Mouse (Mus musculus) heart, embryonic 11.5 days (tissue): Measurements from ENCODE around the gene Dll3. TPM values are rescaled to one million over a fixed set of nuclear protein-coding genes. Genes with fewer than 3 reads are reported as not detected.

Source experiments
- ATAC-seq: fragments of 200-750 bp; cut with Nextera tagmentation; replicated peaks from 2 replicates; pipeline ENCODE4 v1.8.0; 2017; ENCODE audit warnings: moderate library complexity; ENCODE audit not compliant: insufficient number of reproducible peaks, low FRiP score, low TSS enrichment
- H3K27ac ChIP-seq: fragments of 300-500 bp; sonication (generic); 2 replicates; pipeline ENCODE4 v1.5.1; 2014; ENCODE audit warnings: mild to moderate bottlenecking, low read depth, low read length
- H3K27me3 ChIP-seq: fragments of 300-500 bp; sonication (generic); 2 replicates; pipeline ENCODE4 v1.6.1; 2014; ENCODE audit warnings: mild to moderate bottlenecking, low read length, mixed read lengths; ENCODE audit not compliant: control insufficient read depth, insufficient read depth
- H3K36me3 ChIP-seq: fragments of 300-500 bp; sonication (generic); 2 replicates; pipeline ENCODE4 v1.6.1; 2014; ENCODE audit warnings: mild to moderate bottlenecking, low read length, moderate library complexity, mixed read lengths; ENCODE audit not compliant: control insufficient read depth, insufficient read depth
- H3K4me1 ChIP-seq: fragments of 300-500 bp; sonication (generic); 2 replicates; pipeline ENCODE4 v1.6.1; 2014; ENCODE audit warnings: low read length; ENCODE audit not compliant: control insufficient read depth, insufficient read depth
- H3K4me2 ChIP-seq: fragments of 300-500 bp; sonication (generic); 2 replicates; pipeline ENCODE4 v1.6.1; 2014; ENCODE audit warnings: mild to moderate bottlenecking, moderate library complexity
- H3K4me3 ChIP-seq: fragments of 300-500 bp; sonication (generic); 2 replicates; pipeline ENCODE4 v1.5.1; 2014; ENCODE audit warnings: low read depth, low read length
- H3K9ac ChIP-seq: fragments of 300-500 bp; sonication (generic); 2 replicates; pipeline ENCODE4 v1.6.1; 2014; ENCODE audit warnings: mild to moderate bottlenecking, low read depth, low read length, moderate library complexity
- H3K9me3 ChIP-seq: fragments of 300-500 bp; sonication (generic); replicated peaks from 2 replicates; pipeline ENCODE4 v1.6.1; 2016; ENCODE audit warnings: low read length; ENCODE audit not compliant: control insufficient read depth
- whole genome bisulfite sequencing: fragments of 180-500 bp; shearing (Covaris S2); extraction: QIAGEN DNeasy Blood & Tissue Kit; methylation state at CpG from one replicate; pipeline ENCODE4 v1.1.7; 2014; ENCODE audit not compliant: insufficient replicate concordance; 5-methylcytosine and 5-hydroxymethylcytosine counted together
- polyA plus RNA-seq: library from polyadenylated mRNA; unstranded; fragments of >200 nt; fragmentation: Nextera tagmentation; extraction: Ambion mirVana; gene quantifications from 2 replicates; pipeline ENCODE4 v1.2.1, GENCODE M21; 2014

Dll3 gene
- polyA plus RNA-seq, 1 experiment from 2014 or later: 0.43 TPM

DNA sequence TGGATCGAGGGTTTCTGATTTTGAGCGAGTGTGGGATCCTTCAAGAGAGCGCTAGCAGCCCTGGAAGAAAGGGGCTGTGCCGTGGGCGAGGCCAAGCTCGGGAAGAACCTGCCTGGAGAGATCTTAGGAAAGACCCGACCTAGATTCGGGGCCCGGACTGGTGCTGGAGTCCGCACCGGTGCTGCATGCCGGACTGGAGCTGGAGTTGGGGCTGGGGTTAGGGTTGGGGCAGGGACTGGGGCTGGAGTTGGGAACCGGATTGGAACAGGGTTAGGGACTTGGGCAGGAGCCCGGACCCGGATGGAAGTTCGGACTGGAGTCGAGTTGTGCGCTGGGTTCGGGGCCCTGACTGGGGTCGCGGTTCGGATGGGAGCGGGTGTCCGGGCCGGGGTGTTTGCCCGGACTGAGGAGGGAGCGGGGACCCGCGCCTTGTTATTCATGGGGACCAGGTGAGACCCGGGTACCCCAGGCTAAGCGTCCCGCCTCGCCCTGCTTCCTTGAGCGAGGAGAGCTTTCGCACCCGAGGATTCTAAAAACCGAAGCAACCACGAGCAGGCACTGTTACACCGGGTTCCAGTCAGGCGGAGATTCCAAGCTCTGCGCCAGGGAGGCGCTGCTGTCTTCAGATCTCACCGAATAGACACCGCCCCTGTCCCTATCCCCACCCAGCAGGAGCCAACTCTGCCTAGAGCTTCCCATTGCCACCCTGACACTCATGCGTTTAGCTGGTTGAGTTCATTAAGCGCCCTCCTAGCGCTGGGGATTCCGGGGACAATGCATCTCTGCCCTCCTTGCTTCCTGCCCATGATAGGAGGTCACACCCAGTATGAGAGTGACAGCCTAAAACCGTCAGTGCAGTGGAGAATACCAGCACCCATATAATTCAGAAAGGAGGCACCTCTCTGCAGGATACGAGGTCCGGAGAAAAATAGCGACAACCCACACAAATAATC lies 11.1 kb downstream of the Dll3 start, which contains the start of gene Selenov:
TSS of gene Selenov (minus strand) at position 549 of the 953 bp plus-strand sequence.
- H3K9me3 ChIP-seq: no peaks in the 10 kb centered on the region
- H3K4me2 ChIP-seq: peak within 1 kb of the TSS; percentile 66
- H3K27ac ChIP-seq: no peak within 1 kb of the TSS
- H3K36me3 ChIP-seq: no peaks in the 10 kb centered on the region
- 0 out of 2 replicates have a peak, but pooled peaks have one; percentile 41 for ATAC-seq
- H3K27me3 ChIP-seq: peaks cover 67% of the 10 kb centered on the region
- peak within 1 kb of the TSS; percentile 39; the same call in 1 of the 2 replicates for H3K9ac ChIP-seq
- H3K4me3 ChIP-seq: peak within 1 kb of the TSS; percentile 39
- H3K4me1 ChIP-seq: peaks cover 7% of the 10 kb centered on the region
- WGBS: under 1% methylated on average over 51 of the region's 52 CpGs

DNA sequence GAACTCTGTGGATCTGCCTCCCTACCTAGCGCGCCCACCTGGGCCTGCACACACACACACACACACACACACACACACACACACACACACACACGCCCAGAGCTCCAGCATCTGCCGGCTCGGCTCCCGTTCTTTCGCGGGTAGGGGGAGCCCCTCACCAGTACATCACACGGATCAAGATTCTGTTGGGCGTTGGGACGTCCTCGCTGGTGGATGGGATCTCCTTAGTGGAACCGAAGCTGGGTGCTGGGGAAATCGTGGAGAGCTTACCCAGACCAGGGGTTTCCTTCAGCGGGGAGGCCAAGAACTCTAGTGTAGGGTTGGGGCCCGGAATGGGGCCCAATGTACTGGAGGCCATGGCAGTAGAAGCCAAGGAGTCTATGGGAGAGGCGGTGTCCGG lies 11.9 kb downstream of the Dll3 start:
- Histone ChIP-seq H3K9ac (0 out of 2 replicates have a peak overlapping the region, but pooled peaks have one; percentile 39), H3K4me2 (peak overlapping the region; percentile 66), H3K4me1 (peaks cover 7% of the 10 kb centered on the region), H3K4me3 (peak overlapping the region; percentile 39), H3K9me3 (no peaks in the 10 kb centered on the region), H3K36me3 (no peaks in the 10 kb centered on the region), H3K27me3 (peaks cover 63% of the 10 kb centered on the region), H3K27ac (no peak overlapping the region)
- WGBS: 2% methylated on average over 18 of the region's 18 CpGs
- no peak for ATAC-seq

DNA sequence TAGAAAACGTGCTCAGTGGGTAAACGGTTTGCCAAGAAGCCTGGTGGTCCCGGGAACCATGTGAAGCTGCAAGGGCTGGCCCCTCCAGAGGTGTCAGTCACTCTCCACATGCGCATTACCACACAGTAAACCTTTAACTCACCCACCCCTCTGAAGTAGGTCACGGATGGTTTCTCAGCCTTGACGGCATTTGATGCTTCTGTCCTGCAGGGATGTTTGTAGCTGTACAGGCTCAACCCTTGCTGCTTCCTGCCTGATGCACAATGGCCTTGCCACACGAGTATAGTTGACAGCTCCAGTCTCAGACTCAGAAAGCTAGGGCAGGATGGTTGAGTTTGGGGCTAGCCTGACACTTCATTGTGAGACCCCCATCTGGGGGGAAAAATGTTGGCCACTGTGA lies 21.4 kb downstream of the Dll3 start:
- H3K36me3 ChIP-seq: no peaks in the 10 kb centered on the region
- H3K9me3 ChIP-seq: no peaks in the 10 kb centered on the region
- no peak overlapping the region for H3K27ac ChIP-seq
- WGBS: 71% methylated on average over 7 of the region's 7 CpGs
- H3K4me3 ChIP-seq: no peak overlapping the region
- no peak overlapping the region for H3K9ac ChIP-seq
- no peaks in the 10 kb centered on the region for H3K27me3 ChIP-seq
- H3K4me1 ChIP-seq: no peaks in the 10 kb centered on the region
- no peak for ATAC-seq
- no peak overlapping the region for H3K4me2 ChIP-seq

DNA sequence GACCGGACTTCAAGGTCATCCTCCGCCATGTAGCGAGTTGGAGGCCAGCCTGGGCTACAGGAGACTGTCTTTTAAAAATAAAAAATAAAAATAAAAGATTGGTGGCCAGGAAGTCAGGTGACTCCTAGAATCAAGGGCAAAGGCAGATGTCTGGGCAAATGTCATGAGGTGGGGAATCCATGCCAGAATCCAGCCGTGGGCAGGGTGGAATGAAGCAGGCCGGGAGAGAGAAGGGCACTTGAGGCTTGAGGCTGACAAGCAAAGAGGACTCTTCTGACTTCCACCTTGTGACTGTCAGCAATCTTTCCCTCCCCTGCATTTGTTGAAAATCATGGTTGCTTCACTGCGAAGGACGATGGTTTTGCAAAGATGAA lies 23.8 kb downstream of the Dll3 start:
- Histone ChIP-seq H3K4me2 (peak overlapping the region; percentile 93), H3K27ac (no peak overlapping the region), H3K27me3 (no peaks in the 10 kb centered on the region), H3K4me3 (peak overlapping the region; percentile 69), H3K36me3 (no peaks in the 10 kb centered on the region), H3K9ac (peak overlapping the region; percentile 90), H3K9me3 (no peaks in the 10 kb centered on the region), H3K4me1 (no peaks in the 10 kb centered on the region)
- WGBS: 85% methylated on average over 7 of the region's 7 CpGs
- ATAC-seq: no peak

DNA sequence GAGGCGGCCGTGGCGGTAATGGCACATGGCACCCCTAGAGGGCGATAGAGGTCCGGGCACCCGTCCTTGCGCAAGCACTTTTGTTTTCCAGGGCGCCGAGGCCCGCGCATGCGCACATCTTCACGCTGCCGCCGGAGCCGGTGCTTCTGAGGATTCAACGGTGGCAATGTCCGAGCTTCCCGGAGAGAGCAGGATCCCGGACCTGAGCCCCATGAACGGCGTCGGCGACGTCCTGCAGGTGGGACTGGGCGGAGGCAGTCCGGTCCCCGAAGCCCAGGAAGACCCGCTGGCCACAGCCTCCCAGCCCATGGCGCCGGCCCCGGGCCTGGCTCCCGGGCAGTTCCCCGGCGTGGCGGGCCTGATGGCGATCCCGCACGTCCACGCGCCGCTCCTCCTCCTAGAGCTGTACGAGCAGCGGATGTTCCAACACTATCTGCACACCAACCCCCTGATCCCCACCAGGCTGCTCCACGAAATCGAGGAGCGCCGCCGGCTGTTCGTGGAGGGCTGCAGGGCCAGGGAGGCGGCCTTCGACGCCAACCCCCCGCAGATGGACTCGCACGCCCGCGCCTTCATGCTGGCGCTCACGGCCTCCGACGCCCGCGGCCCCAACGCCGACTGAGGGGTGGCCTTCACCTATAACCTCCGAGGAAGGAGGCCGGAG lies 24.3 kb downstream of the Dll3 start, which contains the start of gene Eid2b:
TSS of gene Eid2b (plus strand) at position 125 of the 664 bp plus-strand sequence.
- peak; percentile 56 for ATAC-seq
- 4% methylated on average over 68 of the region's 68 CpGs for WGBS

DNA sequence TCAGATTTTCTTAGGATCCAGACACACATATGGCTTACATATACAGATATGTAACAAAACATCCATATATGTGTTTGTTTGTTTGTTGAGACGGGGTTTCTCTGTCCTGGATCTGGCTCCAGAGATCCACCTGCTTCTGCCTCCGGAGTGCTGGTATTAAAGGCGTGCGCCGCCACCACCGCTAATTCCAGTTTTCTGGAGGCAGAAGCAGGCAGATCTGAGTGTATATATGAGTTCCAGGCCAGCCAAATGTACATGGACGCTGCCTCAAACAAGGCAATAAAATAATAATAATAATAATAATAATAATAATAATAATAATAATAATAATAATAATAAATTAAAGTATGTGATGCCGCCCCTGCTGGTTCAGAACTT lies 24.8 kb downstream of the Dll3 start:
- Histone ChIP-seq H3K27ac (no peak overlapping the region), H3K27me3 (no peaks in the 10 kb centered on the region), H3K4me2 (no peak overlapping the region), H3K4me1 (no peaks in the 10 kb centered on the region), H3K4me3 (peak overlapping the region; percentile 69; the same call in 1 of the 2 replicates), H3K9me3 (no peaks in the 10 kb centered on the region), H3K36me3 (no peaks in the 10 kb centered on the region), H3K9ac (no peak overlapping the region)
- 60% methylated on average over 8 of the region's 8 CpGs for WGBS
- peak; percentile 5; the same call in 1 of the 2 replicates for ATAC-seq

More for the DNA sequence above, 24.3 kb downstream of the Dll3 start, which contains the start of gene Eid2b:
- Histone ChIP-seq H3K9me3 (no peaks in the 10 kb centered on the region), H3K27me3 (no peaks in the 10 kb centered on the region), H3K36me3 (no peaks in the 10 kb centered on the region), H3K4me1 (no peaks in the 10 kb centered on the region), H3K4me3 (peak within 1 kb of the TSS; percentile 69), H3K4me2 (peak within 1 kb of the TSS; percentile 93), H3K27ac (peak within 1 kb of the TSS; percentile 47; the same call in 1 of the 2 replicates), H3K9ac (peak within 1 kb of the TSS; percentile 90)

DNA sequence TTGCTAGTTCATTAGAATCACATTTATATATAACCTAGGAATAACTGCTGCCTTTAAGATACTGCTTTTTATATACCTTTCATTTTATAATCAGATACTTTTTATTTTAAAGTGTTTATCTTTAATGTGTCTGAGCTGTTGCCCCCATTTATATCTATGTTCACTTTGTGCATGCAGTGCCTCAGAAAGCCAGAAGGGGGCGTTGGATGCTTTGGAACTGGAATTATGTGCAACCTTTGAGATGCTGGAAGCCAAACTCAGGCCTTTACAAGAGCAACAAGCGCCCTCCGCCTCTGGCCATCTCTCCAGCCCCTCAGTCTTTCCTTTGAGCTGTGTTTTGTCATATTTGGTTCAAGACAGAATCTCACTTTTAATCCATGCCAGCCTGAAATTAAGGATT lies 30.3 kb downstream of the Dll3 start:
- Histone ChIP-seq H3K9me3 (no peaks in the 10 kb centered on the region), H3K36me3 (no peaks in the 10 kb centered on the region), H3K4me1 (peaks cover 5% of the 10 kb centered on the region; the same call in 1 of the 2 replicates), H3K9ac (no peak overlapping the region), H3K27ac (no peak overlapping the region), H3K4me2 (no peak overlapping the region), H3K4me3 (no peak overlapping the region), H3K27me3 (no peaks in the 10 kb centered on the region)
- 66% methylated on average over 3 of the region's 3 CpGs for WGBS
- no peak for ATAC-seq

DNA sequence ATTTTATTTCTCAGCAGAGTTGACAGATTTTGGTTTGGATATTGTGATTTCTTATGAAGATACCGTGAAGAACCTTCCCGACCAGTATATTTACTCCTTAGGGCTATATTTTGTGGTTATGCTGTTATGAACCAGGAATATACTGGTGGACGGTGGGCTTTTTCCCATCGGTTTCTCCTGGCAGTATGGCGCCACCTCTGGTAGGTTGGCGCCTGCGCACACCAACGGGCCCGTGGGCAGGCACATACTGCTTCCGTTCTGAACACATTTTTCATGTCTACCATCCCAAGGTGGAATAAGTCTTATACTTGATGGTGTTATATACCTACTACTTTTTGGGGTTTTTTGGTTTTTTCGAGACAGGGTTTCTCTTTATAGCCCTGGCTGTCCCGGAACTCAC lies 32.7 kb downstream of the Dll3 start:
- WGBS: 84% methylated on average over 12 of the region's 12 CpGs
- H3K4me3 ChIP-seq: no peak overlapping the region
- H3K36me3 ChIP-seq: no peaks in the 10 kb centered on the region
- no peaks in the 10 kb centered on the region for H3K9me3 ChIP-seq
- H3K27me3 ChIP-seq: no peaks in the 10 kb centered on the region
- no peak overlapping the region for H3K9ac ChIP-seq
- H3K4me2 ChIP-seq: no peak overlapping the region
- H3K4me1 ChIP-seq: peaks cover 5% of the 10 kb centered on the region; the same call in 1 of the 2 replicates
- ATAC-seq: no peak
- H3K27ac ChIP-seq: no peak overlapping the region
